Mouse (Mus musculus) bone marrow macrophage, adult 2 months (primary cell): ENCODE results near the gene 4932438H23Rik.

Experiments
- CTCF ChIP-seq: IDR thresholded peaks from 2 replicates; pipeline ENCODE4 v1.5.1; 2012; ENCODE audit warnings: low read depth, mild to moderate bottlenecking, low read length, moderate library complexity
- POLR2A ChIP-seq: IDR thresholded peaks from 2 replicates; pipeline ENCODE4 v1.6.1; 2012; ENCODE audit warnings: mild to moderate bottlenecking, low read depth, low read length, borderline replicate concordance

DNA sequence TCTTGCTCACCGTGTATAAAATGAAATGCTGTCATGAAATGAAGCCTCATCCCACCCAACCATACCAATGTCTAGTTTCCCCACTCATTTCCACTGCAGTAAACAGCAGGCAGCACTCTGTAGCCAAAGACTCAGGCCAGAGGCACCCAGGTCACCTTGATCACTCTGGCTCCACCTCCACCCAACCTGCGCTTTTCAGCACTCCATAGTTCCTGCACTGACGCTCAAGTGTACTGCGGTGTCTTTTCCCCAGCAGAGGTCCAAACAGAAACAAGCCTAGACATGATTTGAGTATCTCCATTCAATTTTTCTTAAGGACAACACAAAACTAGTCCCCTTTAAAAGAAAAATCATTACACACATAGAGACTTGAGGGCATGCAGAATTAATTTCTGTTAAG lies 75.4 kb downstream of the 4932438H23Rik start:
- no peak for TF ChIP-seq POLR2A
- no peak for TF ChIP-seq CTCF
